Mouse (Mus musculus) thymus, adult 2 months (tissue): ENCODE results near the gene Cenpu.

Source experiments
- CTCF ChIP-seq: fragments of 200-500 bp; IDR thresholded peaks from 2 replicates; pipeline ENCODE4 v1.5.1; 2012; ENCODE audit warnings: mild to moderate bottlenecking, control low read depth, low read length, moderate library complexity, borderline replicate concordance; ENCODE audit not compliant: control insufficient read depth, poor library complexity, insufficient read depth; ENCODE audit errors: extremely low read depth
- POLR2A ChIP-seq: fragments of 200-500 bp; IDR thresholded peaks from 2 replicates; pipeline ENCODE4 v1.6.1; 2012; ENCODE audit warnings: mild to moderate bottlenecking, low read length, control low read depth, moderate library complexity; ENCODE audit not compliant: control insufficient read depth, poor library complexity, insufficient read depth; ENCODE audit errors: extremely low read depth

GRCm38 (mm10) chr8:46613377-46613776 is 61.5 kb downstream of the Cenpu start:
- TF ChIP-seq CTCF (no peak), POLR2A (no peak)
